ENCODE assay signal across 8 mouse cellular contexts in genomic region chr15:82379871-82380713, GRCm38 (mm10). TPM values are rescaled to one million over a fixed set of nuclear protein-coding genes. Genes with fewer than 3 reads are reported as not detected.
DNase-seq lines count a peak whose midpoint lies in the region; ATAC-seq and TF ChIP-seq lines count a peak whose summit lies in the region.

Cyp2d22 (minus strand) TSS chr15:82380260.

- H3K36me3 ChIP-seq in forebrain, embryonic 10.5 days (replicated peaks) = no peaks in the 10 kb centered on the region
- H3K36me3 ChIP-seq in lung, postnatal 0 days (ENCODE audit: insufficient read depth, low read length) = no peaks in the 10 kb centered on the region

- intact Hi-C loops in heart, postnatal 10 days (cut with DNase I) = loop anchor here (2.0 kb wide), 1 partner anchor 37 kb away; no protein-coding TSS in a partner anchor

- peak; percentile 51 for ATAC-seq in lung, postnatal 0 days

- no peaks in the 10 kb centered on the region for H3K27me3 ChIP-seq in forebrain, embryonic 10.5 days (ENCODE audit: poor library complexity, severe bottlenecking)
- H3K27me3 ChIP-seq in lung, postnatal 0 days (replicated peaks; ENCODE audit: insufficient read depth, low read length) = no peaks in the 10 kb centered on the region

- H3K27ac ChIP-seq in forebrain, embryonic 10.5 days = peak within 1 kb of the TSS; percentile 85
- H3K27ac ChIP-seq in lung, postnatal 0 days (ENCODE audit: low read length) = peak within 1 kb of the TSS; percentile 93

- peak; percentile 21 for DNase-seq in ES-CJ7 (ENCODE audit: low read depth, low spot score)
- DNase-seq in adrenal gland, postnatal 25 days = peak; percentile 65
- DNase-seq in forebrain, embryonic 10.5 days (ENCODE audit: extremely low spot score, low spot score) = peak; percentile 49
- DNase-seq in heart, postnatal 10 days = peak; percentile 64 to 68
- peak; percentile 82 to 83 for DNase-seq in kidney, postnatal 36 days
- DNase-seq in lung, postnatal 0 days (ENCODE audit: low spot score) = peak; percentile 83
- peak; percentile 50 for DNase-seq in ovary, postnatal 10 days (ENCODE audit: low spot score)
- no peak for DNase-seq in MN1 (ENCODE audit: low spot score)

- no peak for TF ChIP-seq EP300 in lung, postnatal 0 days (IDR thresholded peaks at IDR 0.05)

- peak within 1 kb of the TSS; percentile 72 for H3K4me2 ChIP-seq in lung, postnatal 0 days (replicated peaks; ENCODE audit: low read depth, low read length)

- peak within 1 kb of the TSS; percentile 56 for H3K4me3 ChIP-seq in forebrain, embryonic 10.5 days
- H3K4me3 ChIP-seq in lung, postnatal 0 days (ENCODE audit: low read depth, low read length) = peak within 1 kb of the TSS; percentile 43

- no peak for TF ChIP-seq CTCF in lung, postnatal 0 days (IDR thresholded peaks at IDR 0.05)

- H3K4me1 ChIP-seq in forebrain, embryonic 10.5 days = peaks cover 50% of the 10 kb centered on the region
- H3K4me1 ChIP-seq in lung, postnatal 0 days (ENCODE audit: insufficient read depth, low read depth, low read length) = peaks cover 7% of the 10 kb centered on the region; the same call in 1 of the 2 replicates

- H3K9ac ChIP-seq in lung, postnatal 0 days (replicated peaks; ENCODE audit: low read depth) = peak within 1 kb of the TSS; percentile 54

- WGBS in forebrain, embryonic 10.5 days = 4% methylated on average over 16 of the region's 24 CpGs
- WGBS in lung, postnatal 0 days = 5% methylated on average over 16 of the region's 24 CpGs

- H3K9me3 ChIP-seq in forebrain, embryonic 10.5 days = no peaks in the 10 kb centered on the region
- H3K9me3 ChIP-seq in lung, postnatal 0 days (ENCODE audit: low read length) = no peaks in the 10 kb centered on the region

RNA-seq across cellular contexts. Expression of gene Cyp2d22, which starts in this region (rescaled TPM):
- 40.4 and 48.4 TPM in 2 replicates for total RNA-seq in adrenal gland, postnatal 25 days (2021)
- 3.0 and 3.8 TPM in 2 replicates for polyA plus RNA-seq in forebrain, embryonic 10.5 days (2016; fragmentation: Nextera tagmentation; extraction: Ambion mirVana)
- total RNA-seq in heart, postnatal 10 days (2021) = 10 to 100 TPM; 17.7 to 30.5 TPM
- 13.3 and 14.2 TPM in 2 replicates for polyA plus RNA-seq in lung, postnatal 0 days (2015; fragmentation: Nextera tagmentation; extraction: Ambion mirVana)
